Mouse (Mus musculus) embryonic stem cell, embryonic (primary cell): ENCODE measurements at regions not wholly inside any gene's neighbourhood (a gene's known extent, or its start where the extent isn't known, plus 50 kb on each side); places are given as distances from the start of the nearest gene placed in this dataset.

Experiments
- CTCF ChIA-PET, 4 experiments: fragments of 300-600 bp in 2 of 4; fragments of 350-600 bp in 2 of 4; sonication (Branson Sonifier 250); formaldehyde crosslinking; loops; one replicate each; lab custom pipeline; 2022; ENCODE audit warnings: inconsistent platforms in 2 of 4; lab: Charles Lee
- POLR2A ChIA-PET, 4 experiments: fragments of 300-600 bp in 2 of 4; fragments of 350-600 bp in 2 of 4; sonication (Branson Sonifier 250); formaldehyde crosslinking; loops; one replicate each; lab custom pipeline; 2022; ENCODE audit warnings: antibody characterized with exemption in 4 of 4, inconsistent platforms in 1 of 4; lab: Charles Lee

DNA sequence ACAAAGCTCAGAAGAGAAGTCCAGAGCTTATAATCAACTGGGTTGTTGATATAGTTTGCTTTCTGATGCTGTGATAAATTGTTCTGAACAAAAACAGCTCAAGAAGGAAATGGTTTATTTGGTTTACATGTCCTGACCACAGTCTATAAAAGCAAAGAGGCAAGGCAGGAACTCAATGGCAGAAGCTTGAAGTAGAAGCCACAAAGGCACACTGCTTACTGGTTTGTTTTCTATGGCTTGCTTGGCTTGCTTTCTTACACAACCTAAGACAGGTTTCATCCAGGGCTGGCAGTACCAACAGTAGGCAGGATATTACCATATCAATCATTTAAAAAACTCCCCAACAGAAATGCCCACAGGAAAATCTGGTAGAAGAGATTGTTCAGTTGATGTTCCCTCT is 502.7 kb upstream of the Mef2c start:
- CTCF ChIA-PET: no interaction called here

DNA sequence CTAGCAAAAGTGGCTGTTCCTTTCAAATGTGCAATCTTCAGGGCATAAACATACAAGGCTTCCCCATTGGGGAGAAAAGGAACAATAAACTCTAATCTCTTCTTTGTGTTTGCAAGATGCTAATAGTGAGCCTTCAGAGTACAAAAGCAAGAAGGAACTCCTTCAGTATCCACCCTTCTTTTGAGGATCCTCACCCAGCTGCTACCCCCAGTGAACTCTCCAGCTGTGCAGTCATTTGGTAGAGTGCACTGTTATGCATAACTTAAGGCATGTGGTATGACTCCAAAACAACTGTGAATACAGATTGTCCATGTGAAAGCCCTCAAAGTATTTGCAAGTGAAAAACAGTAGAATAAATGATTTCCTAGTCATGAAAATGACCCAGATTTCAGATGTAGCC is 487.1 kb upstream of the Mef2c start:
- CTCF ChIA-PET: no interaction called here
- POLR2A ChIA-PET: no interaction called here

More for the DNA sequence above, 502.7 kb upstream of the Mef2c start:
- POLR2A ChIA-PET: no interaction called here

DNA sequence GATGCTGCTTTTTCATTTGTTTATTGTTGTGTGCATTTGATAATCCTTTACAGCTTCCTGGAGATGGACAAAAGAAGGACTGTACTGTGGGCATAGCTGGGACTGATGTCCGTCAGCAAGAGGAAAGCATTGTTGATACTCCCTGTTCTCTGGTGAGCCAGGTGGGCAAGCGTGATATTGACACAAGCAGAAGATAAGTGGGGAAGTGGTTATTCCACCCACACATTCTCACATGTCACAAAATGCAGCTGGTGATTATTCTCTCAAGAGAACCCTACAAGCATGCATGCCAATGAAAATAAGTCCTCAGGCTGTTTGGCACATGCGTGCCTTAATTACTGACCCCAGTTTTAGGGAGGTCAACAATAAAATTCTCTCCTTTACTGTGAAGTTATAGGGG is 483.0 kb upstream of the Mef2c start:
- ChIA-PET CTCF (no interaction called here), POLR2A (interaction anchor here in 1 of 4 experiments (0.6 kb wide), 1 partner anchor 116 kb away, joined by 7 read pairs; no protein-coding TSS in a partner anchor)

DNA sequence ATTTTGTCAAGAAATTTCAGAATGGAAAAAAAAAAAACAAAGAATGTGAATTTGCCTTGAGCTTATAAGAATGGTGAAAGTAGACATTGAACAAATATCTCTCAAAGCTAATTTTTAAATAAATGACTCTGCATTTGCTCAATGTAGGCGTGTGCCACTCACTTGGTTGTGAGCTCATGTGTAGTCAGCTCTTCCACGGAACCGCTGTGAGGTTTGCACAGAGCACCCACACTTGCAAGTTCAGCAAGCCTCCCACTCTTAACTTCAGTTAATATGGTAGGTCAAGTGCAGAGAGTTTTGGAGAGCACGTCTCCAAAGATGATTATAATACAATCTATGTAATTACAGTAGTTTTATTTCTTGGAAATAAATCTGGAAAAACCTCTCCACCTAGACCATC is 479.9 kb upstream of the Mef2c start:
- ChIA-PET CTCF (no interaction called here), POLR2A (no interaction called here)

DNA sequence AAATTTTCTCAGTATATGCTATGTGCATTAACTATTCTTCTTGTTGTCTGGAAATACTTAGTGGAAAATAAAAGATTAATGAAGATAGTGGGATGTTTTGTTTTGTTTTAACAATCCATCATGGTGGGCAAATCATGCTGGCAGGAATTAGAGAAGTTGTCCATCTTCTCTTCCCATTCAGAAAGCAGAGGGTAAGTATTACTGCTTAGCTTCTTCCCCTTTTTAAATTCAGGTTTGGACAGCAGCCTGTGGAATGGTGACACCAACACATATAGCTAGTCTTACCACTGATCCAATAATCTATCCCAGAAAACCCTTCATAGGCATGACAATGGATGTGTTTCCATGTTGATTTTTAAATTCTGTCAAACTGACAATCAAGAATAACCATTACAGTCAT is 467.9 kb upstream of the Mef2c start:
- ChIA-PET POLR2A (no interaction called here), CTCF (no interaction called here)

DNA sequence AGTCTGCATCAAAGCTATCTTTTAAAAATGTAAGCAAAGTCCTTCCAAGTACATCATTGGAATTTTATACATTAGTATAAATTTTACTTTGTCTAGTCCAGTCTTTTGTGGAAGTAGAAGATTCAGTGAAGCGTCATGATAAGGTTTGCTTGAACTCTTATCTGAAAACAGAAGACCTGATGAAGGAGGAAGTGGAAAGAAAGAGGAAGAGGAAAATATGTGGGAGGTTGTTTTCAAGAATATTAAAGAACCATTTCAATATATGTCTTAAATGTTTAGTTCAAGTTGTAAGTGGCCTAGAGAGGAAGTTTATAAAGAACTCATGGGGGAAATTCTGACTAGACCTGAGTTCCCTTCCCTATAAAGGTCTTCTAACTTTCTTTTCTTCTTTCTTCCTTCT is 462.3 kb upstream of the Mef2c start:
- POLR2A ChIA-PET: no interaction called here
- CTCF ChIA-PET: no interaction called here

DNA sequence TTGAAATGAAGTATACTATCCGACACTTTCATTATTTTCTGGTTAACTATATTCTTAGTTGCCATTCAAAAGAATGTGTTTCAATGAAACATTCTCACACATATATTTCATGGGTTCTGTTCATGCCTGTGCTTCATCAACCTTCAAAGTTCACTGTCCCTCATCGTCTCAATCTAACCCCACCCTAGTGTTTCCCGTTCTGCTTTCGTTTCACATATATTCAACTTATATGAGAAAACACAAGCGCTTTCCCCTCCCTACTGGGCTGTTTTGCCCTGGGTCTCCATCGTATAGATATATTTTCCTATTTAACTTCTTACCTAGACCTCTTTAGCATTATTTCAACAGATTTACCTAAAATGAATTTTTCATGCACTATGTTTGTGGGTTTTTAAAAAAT is 458.3 kb upstream of the Mef2c start:
- POLR2A ChIA-PET: no interaction called here

DNA sequence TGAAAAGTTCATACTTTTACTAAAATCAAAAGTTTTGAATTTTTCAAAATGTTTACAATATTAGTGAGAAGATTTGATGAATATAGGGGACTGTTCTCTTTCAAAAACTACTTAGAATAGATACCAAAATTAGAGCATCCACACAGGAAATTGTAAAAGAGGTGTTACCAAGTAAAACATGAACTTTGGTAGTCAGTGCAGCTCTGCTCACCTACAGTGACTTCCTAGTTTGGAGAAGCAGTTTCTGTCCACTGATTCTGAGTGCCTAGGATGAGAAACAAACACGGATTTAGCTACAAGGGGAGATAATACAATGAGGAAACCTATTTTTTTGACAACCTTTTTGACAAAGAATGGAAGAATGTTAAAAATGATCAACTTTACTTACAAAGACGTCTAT is 457.9 kb upstream of the Mef2c start:
- POLR2A ChIA-PET: no interaction called here
- CTCF ChIA-PET: interaction anchor here in 1 of 4 experiments (0.6 kb wide), 1 partner anchor 9 kb away, joined by 6 read pairs; no protein-coding TSS in a partner anchor

More for the DNA sequence above, 458.3 kb upstream of the Mef2c start:
- CTCF ChIA-PET: no interaction called here

DNA sequence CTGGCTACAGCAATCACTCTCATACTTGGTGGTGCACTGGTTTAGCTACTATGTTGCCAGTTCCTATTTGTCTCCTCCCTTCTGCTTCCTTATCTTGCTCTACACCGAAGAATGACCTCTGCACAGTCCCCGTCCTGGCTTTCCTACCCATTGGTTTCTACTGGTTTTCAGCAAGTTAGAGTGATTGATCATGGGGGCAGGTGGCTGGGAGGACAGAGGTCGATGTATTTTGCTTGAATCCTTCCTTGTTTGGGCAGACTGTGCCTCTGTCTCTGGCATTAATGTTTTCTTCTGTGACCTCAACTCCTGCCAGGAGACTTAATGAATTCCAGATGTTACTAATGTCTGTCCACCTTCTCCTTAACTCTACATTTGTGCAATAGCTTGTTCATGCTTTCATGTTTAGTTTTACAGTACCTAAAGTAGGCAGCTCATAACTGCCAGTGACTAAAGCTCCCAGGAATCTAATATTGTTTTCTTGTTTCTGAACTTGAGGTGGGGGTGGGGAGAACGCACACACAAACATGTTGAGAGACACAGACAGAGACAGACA is 457.2 kb upstream of the Mef2c start:
- ChIA-PET CTCF (interaction anchor here in 1 of 4 experiments (0.6 kb wide), 1 partner anchor 8 kb away, joined by 6 read pairs; no protein-coding TSS in a partner anchor), POLR2A (no interaction called here)

DNA sequence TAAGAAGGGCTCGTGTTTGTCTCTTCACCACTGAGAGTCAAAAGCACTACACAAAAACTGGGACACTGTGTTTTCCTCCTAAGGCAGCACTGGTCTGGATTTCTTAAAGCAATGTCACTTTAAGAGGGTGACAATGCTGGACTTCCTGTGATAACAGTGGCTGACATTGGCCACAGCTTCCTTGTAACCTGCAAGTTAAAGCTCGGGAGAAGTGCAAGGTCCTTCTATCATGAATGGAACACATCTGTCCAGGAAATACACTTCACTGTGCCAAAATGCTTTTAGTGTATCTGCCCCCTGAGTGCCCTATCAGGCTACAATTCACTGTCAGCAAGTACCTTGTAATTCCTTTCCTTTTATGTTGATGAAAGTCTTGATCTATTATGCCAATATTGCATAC is 448.0 kb upstream of the Mef2c start:
- ChIA-PET POLR2A (no interaction called here), CTCF (no interaction called here)

DNA sequence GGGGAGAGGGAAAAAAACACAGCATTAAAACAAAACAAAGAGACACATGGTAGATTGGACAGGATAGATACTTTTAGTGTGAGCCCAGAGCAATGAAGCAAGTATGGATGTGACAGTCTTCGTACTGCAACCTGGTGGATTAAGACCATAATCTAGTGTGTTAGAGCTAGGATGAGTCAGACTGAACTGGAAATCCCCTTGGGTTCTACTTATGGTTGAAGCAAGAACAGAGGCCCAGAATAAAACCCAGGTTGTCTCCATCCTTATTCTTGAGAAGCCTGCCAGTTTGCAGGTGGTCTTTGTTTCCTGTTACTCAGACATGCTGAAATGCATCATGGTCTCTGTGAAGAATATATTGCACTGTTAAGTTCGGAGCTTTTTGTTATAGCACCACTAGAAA is 447.4 kb upstream of the Mef2c start:
- POLR2A ChIA-PET: no interaction called here
- CTCF ChIA-PET: no interaction called here

DNA sequence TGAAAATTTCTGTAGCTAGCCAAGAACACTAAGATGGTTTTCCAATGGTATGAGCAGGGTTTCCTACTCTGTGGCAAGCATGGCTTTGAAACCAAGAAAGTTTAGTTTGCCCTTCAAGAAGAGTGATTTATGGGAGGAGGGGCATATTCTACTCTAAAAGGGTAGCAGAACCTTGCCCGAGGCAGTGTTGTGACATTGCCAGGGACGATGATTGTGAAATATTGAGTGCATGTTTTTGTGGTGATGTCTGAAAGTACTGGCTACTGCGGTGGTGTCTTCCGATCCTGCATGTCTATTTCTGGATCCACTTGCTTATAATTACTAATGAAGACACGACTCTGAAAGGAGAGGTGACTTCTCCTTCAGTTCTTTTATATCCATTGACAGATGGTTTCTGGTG is 439.1 kb upstream of the Mef2c start:
- POLR2A ChIA-PET: no interaction called here

DNA sequence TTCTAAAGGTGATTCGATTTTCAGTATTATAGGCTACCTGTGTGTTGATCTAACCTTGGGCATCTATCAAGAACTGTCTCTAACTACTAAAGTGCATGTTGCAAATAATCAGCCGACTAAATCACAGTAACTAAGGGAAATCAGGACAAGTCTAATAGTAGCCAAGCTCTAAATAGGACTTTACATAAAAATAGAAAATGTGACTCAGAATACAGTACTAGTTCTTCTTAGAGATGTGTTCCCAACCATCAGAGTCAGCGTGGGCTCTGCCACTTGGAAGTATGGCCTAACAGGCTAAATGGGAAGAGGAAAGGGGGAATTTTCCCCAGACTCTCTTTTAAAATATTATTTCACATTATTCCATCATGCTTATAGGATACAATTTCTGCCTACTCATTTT is 438.6 kb upstream of the Mef2c start:
- CTCF ChIA-PET: no interaction called here
- POLR2A ChIA-PET: no interaction called here

More for the DNA sequence above, 439.1 kb upstream of the Mef2c start:
- CTCF ChIA-PET: no interaction called here

DNA sequence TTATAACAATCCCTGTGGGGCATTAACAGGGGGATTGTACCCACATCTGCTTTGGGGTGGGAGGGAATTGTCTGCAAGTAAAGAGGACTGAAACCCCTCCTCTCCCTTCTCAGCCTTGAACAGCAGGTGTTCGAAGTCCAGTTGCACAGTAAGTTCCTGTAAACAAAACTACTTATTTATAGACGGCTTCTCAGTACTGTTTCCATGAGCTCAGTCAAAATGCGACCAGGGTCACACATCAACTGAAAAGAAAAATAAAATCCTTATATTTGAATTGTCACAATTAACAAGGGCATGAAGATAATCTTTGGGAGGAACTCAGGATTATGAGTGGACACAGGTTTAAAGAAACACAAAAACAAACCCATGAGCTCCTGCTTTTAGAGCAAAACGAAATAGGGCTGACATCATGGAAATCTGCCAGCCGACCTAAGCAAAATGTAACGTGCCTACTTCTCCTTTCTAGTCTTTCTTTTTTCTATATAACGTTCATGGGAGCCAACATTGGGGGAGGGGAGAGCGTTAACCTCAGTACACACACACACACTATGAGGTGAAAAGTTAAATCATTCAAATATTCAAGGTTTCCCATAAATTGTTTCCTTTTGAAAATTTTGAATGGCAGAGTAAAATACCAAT is 437.6 kb upstream of the Mef2c start:
- ChIA-PET CTCF (interaction anchor here in 1 of 4 experiments (0.5 kb wide), 1 partner anchor 555 kb away, joined by 4 read pairs; no protein-coding TSS in a partner anchor), POLR2A (no interaction called here)

DNA sequence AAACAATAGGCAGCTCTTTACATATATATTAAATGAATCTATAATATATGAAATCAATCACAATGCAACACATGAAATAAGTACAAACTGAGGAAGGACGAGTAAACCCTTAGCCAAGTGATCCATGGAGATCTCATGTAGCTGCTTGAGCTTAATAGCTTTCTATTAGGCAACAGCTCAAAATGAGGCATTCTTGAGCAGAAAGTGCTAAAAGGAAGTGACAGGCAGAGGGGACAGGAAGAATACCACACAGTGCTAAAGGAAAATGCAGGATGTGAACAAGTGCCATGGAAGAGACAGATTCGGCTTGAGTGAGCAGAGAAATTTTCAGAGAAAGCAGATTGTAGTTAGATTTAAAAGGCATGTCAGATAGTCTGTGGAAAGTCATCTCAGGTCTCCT is 436.3 kb upstream of the Mef2c start:
- POLR2A ChIA-PET: no interaction called here
- CTCF ChIA-PET: no interaction called here

DNA sequence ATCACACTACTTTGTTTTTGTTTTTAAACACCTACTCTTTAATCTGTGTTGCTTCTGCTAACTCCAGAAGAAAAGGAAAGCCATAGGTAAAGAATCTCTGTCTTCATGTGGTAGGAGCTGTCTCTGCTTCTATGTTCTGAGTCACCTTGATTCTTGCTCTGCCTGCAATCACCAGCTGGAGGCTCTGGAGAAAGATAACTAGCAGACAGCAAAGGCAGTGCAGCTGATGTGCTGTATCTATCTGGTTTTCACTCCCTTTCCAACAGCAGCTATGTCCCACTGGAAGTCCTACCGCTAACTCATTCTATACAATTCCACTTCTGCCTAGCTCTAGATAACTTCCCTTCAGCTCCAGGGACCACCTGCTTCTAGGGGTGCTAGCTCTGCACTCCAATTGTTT is 435.2 kb upstream of the Mef2c start:
- ChIA-PET POLR2A (no interaction called here), CTCF (no interaction called here)

DNA sequence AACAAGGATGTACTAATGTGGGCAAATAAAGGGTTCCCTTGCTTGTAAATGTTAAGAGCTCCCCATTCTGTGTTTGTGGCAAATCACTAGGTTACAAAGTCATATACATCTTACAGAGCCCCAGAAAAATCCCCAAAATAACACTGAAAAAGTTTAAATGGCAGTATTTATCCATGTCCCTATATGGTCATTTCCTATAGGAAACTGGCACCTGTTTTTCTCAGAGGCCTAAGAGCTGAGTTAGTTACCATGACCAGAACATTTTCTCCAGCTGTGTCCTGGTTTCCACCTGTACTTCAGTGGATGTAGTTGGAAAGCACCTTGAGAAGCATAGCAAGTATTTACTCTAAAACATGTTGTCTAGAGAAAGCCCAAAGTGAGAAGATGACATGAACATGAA is 434.5 kb upstream of the Mef2c start:
- ChIA-PET POLR2A (no interaction called here), CTCF (no interaction called here)

DNA sequence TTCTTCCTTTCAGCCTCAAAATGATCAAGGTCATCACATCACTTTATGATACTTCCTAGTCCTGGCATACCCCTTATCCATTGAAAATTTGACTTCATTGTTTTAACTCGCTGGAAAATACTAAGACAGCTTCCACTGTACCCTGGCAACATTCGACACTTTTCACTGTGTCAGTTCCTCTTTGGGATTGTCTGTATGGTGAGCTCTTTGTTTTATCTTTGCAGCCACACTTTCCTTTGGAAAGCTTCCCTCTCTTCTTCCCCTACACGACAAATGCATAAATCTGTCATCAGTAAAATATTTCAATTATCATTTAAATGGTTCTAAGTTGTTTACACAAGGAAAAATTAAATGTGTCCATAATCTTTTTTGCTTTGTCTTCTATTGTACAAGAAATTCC is 431.8 kb upstream of the Mef2c start:
- ChIA-PET POLR2A (no interaction called here), CTCF (no interaction called here)

DNA sequence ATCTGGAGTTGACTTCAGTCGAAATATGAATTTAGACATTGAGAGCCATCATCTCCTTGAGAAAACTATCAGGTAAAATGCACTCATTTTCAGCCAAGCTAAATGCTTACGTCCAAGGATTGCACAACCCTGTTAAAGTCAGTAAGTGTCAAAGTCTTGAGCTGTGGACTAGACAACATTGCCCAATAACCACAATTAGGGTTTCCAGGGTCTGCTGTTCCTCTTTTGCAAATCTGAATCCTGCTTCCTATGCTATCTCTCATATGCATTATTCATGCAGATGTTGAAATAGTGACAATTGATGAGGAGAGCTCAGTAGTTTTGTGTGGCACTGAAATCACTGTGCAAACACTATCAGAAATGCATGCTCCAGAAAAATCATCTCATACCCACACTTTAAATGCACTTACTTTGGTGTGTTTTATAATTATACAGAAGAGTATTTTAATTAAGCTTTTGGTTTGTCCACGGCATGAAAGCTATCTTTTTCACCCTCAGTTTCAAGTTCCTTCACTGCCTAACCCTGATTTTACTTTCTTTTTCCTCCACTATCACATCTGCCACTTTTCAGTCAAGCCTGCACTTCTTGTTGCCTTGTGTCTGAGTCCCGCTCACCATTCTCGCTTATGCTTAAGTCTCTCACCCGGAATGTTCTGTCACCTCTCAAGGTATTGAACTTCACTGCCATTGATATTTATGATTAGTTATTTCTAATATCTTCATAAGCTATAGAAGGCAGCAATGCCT is 429.4 kb upstream of the Mef2c start:
- CTCF ChIA-PET: no interaction called here

DNA sequence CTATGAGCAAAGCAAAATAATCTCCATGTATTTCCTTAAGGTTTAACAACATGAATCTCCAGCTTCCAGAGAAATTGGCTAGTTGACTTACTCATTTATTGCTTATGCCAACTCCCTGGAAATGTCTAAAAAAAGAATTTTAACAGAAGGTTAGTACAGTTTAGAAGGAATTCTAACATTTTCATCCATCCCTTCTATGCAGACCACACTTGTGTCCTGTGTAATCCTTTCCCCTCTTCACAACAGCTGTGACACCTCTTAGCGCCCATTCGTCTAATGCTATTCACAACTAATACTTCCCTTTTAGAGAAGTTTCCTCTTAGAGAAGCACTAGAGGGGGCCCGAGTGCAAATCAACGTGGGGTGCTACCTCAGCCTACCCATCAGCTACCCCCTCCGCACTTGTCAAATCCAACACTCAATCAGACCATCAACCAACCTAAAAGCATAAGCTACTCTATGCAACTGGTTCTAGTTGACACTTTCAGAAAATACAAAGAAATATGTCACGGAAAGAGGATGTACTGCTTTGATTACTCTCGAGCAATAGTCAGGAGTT is 428.4 kb upstream of the Mef2c start:
- CTCF ChIA-PET: interaction anchor here in 2 of 4 experiments (1.0 to 1.2 kb wide), 2 partner anchors 106 to 579 kb away, joined by 3 read pairs; no protein-coding TSS in a partner anchor
- POLR2A ChIA-PET: no interaction called here

More for the DNA sequence above, 429.4 kb upstream of the Mef2c start:
- POLR2A ChIA-PET: interaction anchor here in 1 of 4 experiments (0.6 kb wide), 1 partner anchor 98 kb away, joined by 3 read pairs; no protein-coding TSS in a partner anchor
